20 mouse cellular contexts compared by ENCODE assay signal in genomic region chr16:78417733-78418132, GRCm38 (mm10). TPM values are rescaled to one million over a fixed set of nuclear protein-coding genes. Genes with fewer than 3 reads are reported as not detected.
A peak's percentile ranks its signal among the peaks of the same experiment; 100 is the strongest.
DNase-seq lines count a peak whose midpoint lies in the region; ATAC-seq lines count a peak whose summit lies in the region.
"Had no signal": no experiment of that assay in that cellular context is flagged by ENCODE, and none has a peak within 500 bp of the region (broad histone marks: within the 10 kb centered on the region; RNA-seq: fewer than 3 reads in every experiment).

No protein-coding gene starts in this region.

- no peak for DNase-seq in cerebellum, adult 8-10 months
- DNase-seq in heart, adult 11 months = peak; percentile 88
- no peak for DNase-seq in heart, embryonic 10.5 days (ENCODE audit: low spot score)
- DNase-seq in right cerebral cortex, postnatal 25 days = peak; percentile 31
- no peak for DNase-seq in right cerebral cortex, postnatal 4 days
- peak; percentile 25 for DNase-seq in ZHBTc4 (ENCODE audit: low read depth, low spot score)
- no peak for DNase-seq in lung, postnatal 14 days
- DNase-seq: adrenal gland, postnatal 10 days; B cell, adult 2 months; cerebellum, adult 18-20 months; cerebellum, postnatal 10 days; gastrocnemius, postnatal 10 days; heart, adult 2 months had no signal

- 0 out of 2 replicates have a peak, but pooled peaks have one; percentile 26 for ATAC-seq in cerebellum, adult (ENCODE audit: insufficient number of reproducible peaks, low FRiP score, low TSS enrichment)
- ATAC-seq: CD4-positive, CD25-positive, alpha-beta regulatory T cell, adult 4 months; forebrain, embryonic 15.5 days; intestine, embryonic 15.5 days had no signal

- H3K36me3 ChIP-seq in heart, embryonic 10.5 days = no peaks in the 10 kb centered on the region
- H3K36me3 ChIP-seq: forebrain, embryonic 15.5 days; hindbrain, embryonic 10.5 days; intestine, embryonic 15.5 days had no signal

- H3K9me3 ChIP-seq in heart, embryonic 10.5 days = peaks cover 8% of the 10 kb centered on the region; the same call in 1 of the 2 replicates
- H3K9me3 ChIP-seq: forebrain, embryonic 15.5 days; intestine, embryonic 15.5 days had no signal

- H3K27me3 ChIP-seq in heart, embryonic 10.5 days (ENCODE audit: insufficient read depth, poor library complexity, severe bottlenecking) = no peaks in the 10 kb centered on the region; the same call in 1 of the 2 replicates
- H3K27me3 ChIP-seq: forebrain, embryonic 15.5 days; heart, embryonic 12.5 days; intestine, embryonic 15.5 days had no signal

- no peak overlapping the region for H3K4me3 ChIP-seq in heart, embryonic 10.5 days
- H3K4me3 ChIP-seq: forebrain, embryonic 15.5 days; heart, adult 2 months; heart, embryonic 12.5 days; hindbrain, embryonic 10.5 days; intestine, embryonic 15.5 days had no signal

- H3K27ac ChIP-seq in heart, embryonic 10.5 days = no peak overlapping the region
- H3K27ac ChIP-seq: forebrain, embryonic 15.5 days; hindbrain, embryonic 10.5 days; hindbrain, embryonic 14.5 days; intestine, embryonic 15.5 days had no signal

- 0 out of 2 replicates have a peak, but pooled peaks cover 6% of the 10 kb centered on the region for H3K4me1 ChIP-seq in heart, embryonic 10.5 days
- H3K4me1 ChIP-seq: forebrain, embryonic 15.5 days; heart, embryonic 12.5 days; hindbrain, embryonic 10.5 days; intestine, embryonic 15.5 days had no signal

- WGBS in heart, embryonic 10.5 days = 33% methylated on average over 10 of the region's 10 CpGs

RNA-seq across cellular contexts. Expression of gene Btg3, which starts 40.7 kb away (rescaled TPM):
- polyA plus RNA-seq in heart, embryonic 10.5 days (2016; fragmentation: Nextera tagmentation; extraction: Ambion mirVana) = 76.6 and 93.9 TPM in 2 replicates

Comparison
In these comparisons a context has a peak if more than half of its experiments do, and no peak if none do; other contexts are left out.
1. DNase-seq: peak in heart, adult 11 months (single experiment), right cerebral cortex, postnatal 25 days (single experiment) and ZHBTc4 (single experiment); none in cerebellum, adult 8-10 months (single experiment), heart, embryonic 10.5 days (single experiment), right cerebral cortex, postnatal 4 days (single experiment) and lung, postnatal 14 days (single experiment).